Mouse (Mus musculus) left cerebral cortex, postnatal 4 days (tissue): Measurements from ENCODE around the gene Adcy3. TPM values are rescaled to one million over a fixed set of nuclear protein-coding genes. Genes with fewer than 3 reads are reported as not detected.
"Not testable (repeated sequence)": the region's sequence is repeated elsewhere in the genome, so short reads cannot be mapped to it uniquely, and the experiment has no call there.

Source experiments
- DNase-seq: peaks from one replicate; pipeline ENCODE4 v3.0.0-alpha.2; 2022
- intact Hi-C: fragments of 180-260 bp; cut with DNase I; formaldehyde crosslinking; loops from one replicate; pipeline ENCODE4 v1.15.1; 2025
- total RNA-seq, 2 experiments: library from RNA; stranded (reverse); gene quantifications; 2 replicates each; pipeline ENCODE4 v1.2.3; 2021

Adcy3 gene
- total RNA-seq, 2 experiments from 2014 or later: 42.4 to 43.0 TPM

DNA sequence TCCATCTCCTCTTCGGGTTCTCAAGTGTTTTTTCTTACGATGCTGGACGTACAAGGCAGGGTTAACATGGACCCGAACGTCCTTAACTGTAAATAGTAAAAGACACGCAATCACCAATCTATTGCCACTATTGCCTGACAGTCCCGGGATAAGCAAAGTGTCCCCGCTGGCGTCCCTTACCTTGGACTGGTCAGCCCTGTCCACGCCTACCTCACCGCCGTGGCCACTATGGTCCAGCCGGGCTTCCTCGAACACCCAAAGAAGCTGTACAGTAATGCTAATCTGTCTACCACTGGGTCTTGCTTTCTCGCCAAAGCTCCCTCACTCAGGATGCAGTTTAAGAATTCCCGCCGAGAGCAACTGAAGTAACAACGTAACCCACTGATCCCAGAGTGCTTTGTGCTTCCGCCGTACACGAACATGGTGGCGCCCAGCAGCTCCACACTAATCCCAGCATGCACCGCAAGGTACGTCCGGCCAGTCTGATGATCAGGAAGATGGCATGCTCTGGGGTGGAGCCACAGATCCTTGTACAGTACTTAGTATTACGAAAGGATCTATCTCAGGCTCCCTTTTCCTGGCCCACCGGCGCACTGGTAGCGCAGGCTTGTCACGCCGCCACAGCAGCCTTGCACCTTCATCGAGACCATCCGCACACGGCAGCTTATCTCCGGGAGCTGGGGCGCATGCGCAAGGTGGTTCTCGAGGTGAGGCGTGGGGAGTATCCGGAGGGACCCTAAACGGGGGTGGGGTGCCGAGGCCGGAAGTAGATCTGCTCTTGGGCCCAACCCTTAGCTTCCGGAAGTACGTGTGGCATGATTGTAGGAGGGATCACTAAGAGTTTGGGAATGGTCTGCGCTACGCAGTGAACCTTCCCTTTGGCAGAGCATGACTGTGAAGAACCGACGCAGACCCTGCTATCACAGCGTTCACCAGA, 100.9 kb downstream of the Adcy3 start, which contains the start of the genes Ptrhd1 and Cenpo:
TSS of gene Ptrhd1 (plus strand) at position 456 of the 937 bp plus-strand sequence.
TSS of gene Cenpo (minus strand) at position 723 of the 937 bp plus-strand sequence.
- peak; percentile 96 for DNase-seq
- intact Hi-C loops: no loop called here

DNA sequence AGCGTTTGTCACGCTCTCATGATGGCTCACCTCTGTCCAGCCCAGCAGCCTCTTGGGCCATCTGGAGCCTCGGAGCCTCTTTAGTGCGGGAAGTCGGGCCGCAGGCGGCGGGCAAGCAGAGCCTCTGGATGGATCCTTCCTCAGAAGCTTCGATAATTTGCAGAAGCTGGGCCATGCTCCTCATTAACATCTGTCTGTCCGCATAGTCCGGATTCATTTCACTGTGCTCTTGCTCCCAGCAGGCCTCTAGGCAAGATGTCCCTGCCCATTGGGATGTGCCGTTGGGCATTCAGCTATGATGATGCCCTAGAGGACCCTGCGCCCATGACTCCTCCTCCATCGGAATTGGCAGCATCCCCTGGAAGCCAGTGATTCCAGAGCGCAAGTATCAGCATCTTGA, 104.6 kb downstream of the Adcy3 start:
- no peak for DNase-seq
- intact Hi-C loops: no loop called here

DNA sequence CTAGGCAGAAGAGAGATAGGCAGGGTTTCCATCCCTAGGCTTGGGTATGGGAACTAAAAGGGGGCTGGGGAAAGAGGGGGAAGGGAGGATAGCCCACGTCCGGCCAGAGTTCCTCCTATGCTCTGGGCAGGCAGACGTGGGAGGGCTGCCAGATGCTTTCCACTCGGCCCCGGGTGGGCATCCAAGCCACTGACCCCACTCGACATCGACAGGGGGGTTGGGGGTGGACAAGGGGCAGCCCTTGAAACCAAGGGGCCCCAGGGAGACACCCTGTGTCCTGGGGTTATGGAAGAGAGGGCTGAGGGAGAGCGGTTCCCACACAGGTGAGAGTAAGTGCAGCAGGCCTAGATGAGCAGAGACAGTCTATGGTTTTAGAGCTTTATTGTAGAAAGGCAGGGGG, 107.4 kb downstream of the Adcy3 start:
- DNase-seq, intact Hi-C loops: not testable (repeated sequence)

DNA sequence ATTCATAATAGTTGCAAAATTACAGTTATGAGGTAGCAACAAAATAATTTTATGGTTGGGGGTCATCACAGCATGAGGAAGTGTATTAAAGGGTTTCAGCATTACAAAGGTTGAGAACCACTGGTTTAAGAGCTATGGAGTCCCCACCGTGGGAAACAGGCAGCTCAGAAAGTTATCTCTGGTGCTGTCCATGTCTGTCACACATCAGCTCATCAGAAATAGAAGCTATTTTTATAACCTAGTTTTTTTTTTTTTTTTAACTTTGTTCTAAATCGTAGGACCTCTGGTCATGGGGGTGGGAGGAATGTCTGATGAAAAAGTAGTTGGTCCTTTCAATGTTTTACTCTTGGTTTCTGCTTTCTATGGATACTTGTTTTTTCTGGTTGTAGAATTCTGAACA, 110.9 kb downstream of the Adcy3 start:
- intact Hi-C loops: no loop called here

DNA sequence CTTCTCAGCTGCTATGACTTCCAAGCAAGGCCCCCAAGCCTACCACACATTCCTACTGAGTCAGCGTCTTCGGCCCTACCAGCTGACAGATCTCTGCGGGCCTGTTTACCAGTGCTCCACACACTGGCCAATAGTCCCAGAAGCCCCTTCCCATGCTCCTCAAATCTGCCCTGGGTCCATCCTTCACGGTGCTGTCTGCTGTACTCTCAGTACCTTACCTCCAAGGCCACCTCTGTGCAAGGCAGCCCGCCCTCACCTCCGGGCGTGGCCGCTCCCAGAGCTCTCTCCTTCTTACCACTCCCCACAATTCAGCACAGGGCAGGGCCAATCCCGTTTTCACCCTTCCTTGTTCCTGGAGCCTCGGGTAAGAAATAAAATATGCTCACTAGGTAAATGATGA, 112.8 kb downstream of the Adcy3 start:
- no peak for DNase-seq
- intact Hi-C loops: no loop called here

More for the DNA sequence above, 110.9 kb downstream of the Adcy3 start:
- no peak for DNase-seq

DNA sequence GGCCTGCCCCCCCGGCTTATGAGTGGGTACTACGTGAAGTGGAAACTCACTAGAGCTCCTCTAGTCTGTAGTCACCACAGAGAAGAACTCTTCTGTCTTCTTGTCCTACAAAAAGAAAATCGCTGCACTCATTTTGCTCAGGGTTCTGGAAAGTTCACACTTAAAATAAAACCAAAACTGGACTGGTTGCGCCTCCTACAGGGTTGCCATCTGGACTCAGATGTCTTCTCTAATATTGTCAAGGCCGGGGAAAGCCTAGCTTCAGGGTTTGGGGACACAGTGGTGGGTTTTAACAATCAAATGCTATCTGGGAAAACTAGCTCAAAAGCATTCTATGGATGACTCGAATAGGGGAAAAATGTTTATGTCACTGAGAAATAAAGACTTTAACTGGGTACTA, 116.9 kb downstream of the Adcy3 start:
- no peak for DNase-seq
- intact Hi-C loops: no loop called here

DNA sequence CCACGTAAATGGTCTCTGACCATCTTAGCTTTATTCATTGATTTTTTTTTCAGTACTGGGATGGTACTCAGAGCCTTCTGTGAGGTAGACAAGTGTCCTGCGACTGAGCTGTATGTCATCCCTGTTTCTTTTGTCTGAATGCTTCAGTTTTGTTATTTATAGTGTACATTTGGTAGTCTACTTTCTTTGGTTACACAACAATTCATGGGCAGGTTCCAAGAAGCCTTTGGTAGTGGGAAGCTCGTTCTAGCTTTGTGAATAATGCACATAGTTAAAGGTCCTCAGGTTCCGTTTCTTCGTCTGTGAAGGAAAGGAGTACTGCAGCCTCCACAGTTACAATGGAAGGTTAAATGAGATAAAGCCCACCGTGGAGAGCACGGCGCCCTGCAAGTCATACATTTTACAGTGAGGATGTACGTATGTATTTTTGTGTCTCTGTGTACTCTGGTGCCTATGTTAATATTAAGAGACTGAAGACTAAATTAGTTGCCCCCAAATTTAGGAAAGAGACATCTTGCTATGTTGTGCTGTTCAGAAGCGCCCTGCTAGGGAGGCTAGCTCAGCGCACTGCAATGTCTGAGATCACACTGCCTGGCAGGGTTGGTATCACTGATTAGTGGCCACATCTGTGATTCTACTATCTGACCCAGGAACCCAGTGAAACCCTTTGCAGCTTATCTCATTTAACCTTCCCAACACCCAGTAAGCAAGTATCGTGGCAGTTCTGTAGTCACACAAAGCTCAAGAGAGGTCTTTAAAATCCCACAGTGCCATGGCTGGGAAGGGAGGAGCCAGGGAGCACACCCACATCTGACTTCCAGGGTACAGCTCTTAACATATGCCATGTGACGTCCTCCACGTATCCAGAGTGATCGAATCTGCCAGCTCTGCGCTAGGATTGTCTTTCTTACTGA, 120.1 kb downstream of the Adcy3 start:
- intact Hi-C loops: no loop called here
- DNase-seq: no peak

Other genes with a start within 250 kb of the Adcy3 start
- 1 to 10 TPM; 1.6 to 1.9 TPM for gene Pomc, start 178.2 kb upstream of the Adcy3 start, total RNA-seq
- 100 to 1,000 TPM in 1 of 2 experiments, 10 to 100 TPM in 1; 100.0 to 102 TPM for gene Efr3b, start 94.2 kb upstream of the Adcy3 start, total RNA-seq
- 10 to 100 TPM; 35.3 to 35.9 TPM for gene Dnajc27, start 50.5 kb upstream of the Adcy3 start, total RNA-seq
- gene Ptrhd1, start 100.9 kb downstream of the Adcy3 start, total RNA-seq: 1 to 10 TPM; 8.3 to 8.5 TPM
- gene Cenpo, start 101.2 kb downstream of the Adcy3 start, total RNA-seq: 1 to 10 TPM; 7.0 to 7.3 TPM